Mouse (Mus musculus) stomach, embryonic 15.5 days (tissue): ENCODE measurements around the gene Cldn10. TPM values are rescaled to one million over a fixed set of nuclear protein-coding genes. Genes with fewer than 3 reads are reported as not detected.
A peak's percentile ranks its signal among the peaks of the same experiment; 100 is the strongest.

Experiments used
- ATAC-seq: fragments of 200-750 bp; cut with Nextera tagmentation; 2 replicates; pipeline ENCODE4 v1.8.0; 2017; ENCODE audit warnings: low read depth, moderate number of reproducible peaks, moderate TSS enrichment; ENCODE audit not compliant: insufficient read depth, low FRiP score
- H3K27ac ChIP-seq: fragments of 300-500 bp; sonication (generic); 2 replicates; pipeline ENCODE4 v1.5.1; 2015; ENCODE audit warnings: mild to moderate bottlenecking, inconsistent platforms
- H3K27me3 ChIP-seq: fragments of 300-500 bp; sonication (generic); replicated peaks from 2 replicates; pipeline ENCODE4 v1.6.1; 2015; ENCODE audit warnings: inconsistent platforms
- H3K36me3 ChIP-seq: fragments of 300-500 bp; sonication (generic); 2 replicates; pipeline ENCODE4 v1.6.1; 2015; ENCODE audit warnings: inconsistent platforms
- H3K4me1 ChIP-seq: fragments of 300-500 bp; sonication (generic); 2 replicates; pipeline ENCODE4 v1.6.1; 2015; ENCODE audit warnings: inconsistent platforms
- H3K4me2 ChIP-seq: fragments of 300-500 bp; sonication (generic); 2 replicates; pipeline ENCODE4 v1.6.1; 2015; ENCODE audit warnings: mild to moderate bottlenecking, inconsistent platforms
- H3K4me3 ChIP-seq: fragments of 300-500 bp; sonication (generic); replicated peaks from 2 replicates; pipeline ENCODE4 v1.5.1; 2015; ENCODE audit warnings: inconsistent platforms
- H3K9ac ChIP-seq: fragments of 300-500 bp; sonication (generic); 2 replicates; pipeline ENCODE4 v1.6.1; 2015; ENCODE audit warnings: inconsistent platforms
- H3K9me3 ChIP-seq: fragments of 300-500 bp; sonication (generic); 2 replicates; pipeline ENCODE4 v1.6.1; 2016; ENCODE audit warnings: inconsistent platforms
- WGBS: fragments of 180-500 bp; shearing (Covaris S2); methylation state at CpG from one replicate; pipeline ENCODE4 v1.1.7; 2015; 5-methylcytosine and 5-hydroxymethylcytosine counted together
- polyA plus RNA-seq: library from polyadenylated mRNA; unstranded; fragments of >200 nt; fragmentation: Nextera tagmentation; extraction: Ambion mirVana; gene quantifications from 2 replicates; pipeline ENCODE4 v1.2.1, GENCODE M21; 2015

Cldn10 gene
- polyA plus RNA-seq, 1 experiment from 2014 or later, result 70.1 TPM

DNA sequence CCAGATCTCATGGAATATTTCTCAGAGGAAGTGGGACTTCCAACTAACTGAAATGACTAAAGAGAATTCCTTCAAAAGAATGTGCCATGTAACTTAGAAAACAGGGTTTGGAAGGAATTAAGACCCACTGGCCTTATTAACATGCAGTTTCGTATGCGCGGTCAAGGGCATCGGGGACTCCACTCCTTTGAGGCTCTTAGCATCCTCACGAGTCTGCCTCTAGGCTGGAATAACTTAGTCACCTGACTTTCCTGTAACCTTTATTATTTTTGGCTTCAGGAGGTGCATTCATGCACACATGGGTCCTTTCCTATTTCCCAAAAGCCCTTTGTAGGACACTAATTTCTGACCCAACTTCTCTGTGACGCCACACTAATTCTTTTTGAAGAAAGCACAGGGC lies 45.5 kb downstream of the Cldn10 start:
- H3K36me3 ChIP-seq, result no peaks in the 10 kb centered on the region
- no peak overlapping the region for H3K4me2 ChIP-seq
- no peak overlapping the region for H3K9ac ChIP-seq
- H3K4me1 ChIP-seq, result peaks cover 7% of the 10 kb centered on the region; the same call in 1 of the 2 replicates
- no peak overlapping the region for H3K4me3 ChIP-seq
- H3K9me3 ChIP-seq, result no peaks in the 10 kb centered on the region
- no peak overlapping the region for H3K27ac ChIP-seq
- no peaks in the 10 kb centered on the region for H3K27me3 ChIP-seq
- ATAC-seq, result no peak
- 89% methylated on average over 6 of the region's 6 CpGs for WGBS

DNA sequence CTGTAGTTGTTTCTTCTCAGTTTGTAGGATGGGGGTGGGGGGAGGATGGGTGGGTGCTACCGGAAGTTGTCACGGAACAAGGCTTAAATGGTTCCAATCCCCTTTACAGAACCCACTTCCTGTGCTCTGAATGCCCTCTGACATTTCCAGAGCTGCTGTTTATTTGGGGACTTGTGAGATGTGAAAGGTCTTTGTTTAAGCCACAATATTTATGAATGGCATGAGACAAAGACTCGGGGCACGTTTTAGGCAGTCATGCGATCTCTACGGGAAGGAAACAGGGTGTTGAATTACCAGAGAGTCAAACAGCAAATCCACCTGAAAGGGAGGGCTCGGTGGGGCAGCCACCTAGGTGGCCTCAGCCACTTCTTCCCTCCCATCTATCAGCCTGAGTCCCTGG lies 46.6 kb downstream of the Cldn10 start:
- Histone ChIP-seq H3K4me1 (peaks cover 7% of the 10 kb centered on the region), H3K4me2 (no peak overlapping the region), H3K27me3 (no peaks in the 10 kb centered on the region), H3K27ac (no peak overlapping the region), H3K4me3 (no peak overlapping the region), H3K36me3 (no peaks in the 10 kb centered on the region), H3K9ac (no peak overlapping the region), H3K9me3 (no peaks in the 10 kb centered on the region)
- no peak for ATAC-seq
- WGBS, result 6% methylated on average over 7 of the region's 7 CpGs

DNA sequence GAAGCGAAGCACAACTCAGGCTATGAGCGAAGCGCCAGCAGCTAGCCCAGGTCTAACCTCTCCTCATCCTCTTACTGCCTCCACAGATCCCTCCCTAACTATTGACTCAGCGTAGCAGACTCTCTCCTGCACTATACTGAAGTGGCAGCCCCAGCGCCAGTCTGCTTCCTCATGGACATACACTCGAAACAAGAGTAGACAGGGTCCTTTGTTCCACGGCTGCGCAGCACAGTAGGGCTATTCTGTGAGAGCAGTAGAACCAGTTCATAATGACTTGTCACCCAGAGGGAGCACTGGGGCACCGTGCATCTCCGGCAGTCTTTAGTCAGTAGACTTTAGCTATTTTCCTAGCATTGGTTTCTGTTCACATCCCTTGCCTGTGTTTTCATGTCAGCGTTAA lies 48.4 kb downstream of the Cldn10 start:
- H3K4me2 ChIP-seq, result no peak overlapping the region
- H3K27ac ChIP-seq, result no peak overlapping the region
- H3K27me3 ChIP-seq, result no peaks in the 10 kb centered on the region
- no peaks in the 10 kb centered on the region for H3K9me3 ChIP-seq
- no peaks in the 10 kb centered on the region for H3K36me3 ChIP-seq
- peaks cover 7% of the 10 kb centered on the region for H3K4me1 ChIP-seq
- WGBS, result 81% methylated on average over 11 of the region's 11 CpGs
- H3K4me3 ChIP-seq, result no peak overlapping the region
- no peak for ATAC-seq
- H3K9ac ChIP-seq, result no peak overlapping the region

DNA sequence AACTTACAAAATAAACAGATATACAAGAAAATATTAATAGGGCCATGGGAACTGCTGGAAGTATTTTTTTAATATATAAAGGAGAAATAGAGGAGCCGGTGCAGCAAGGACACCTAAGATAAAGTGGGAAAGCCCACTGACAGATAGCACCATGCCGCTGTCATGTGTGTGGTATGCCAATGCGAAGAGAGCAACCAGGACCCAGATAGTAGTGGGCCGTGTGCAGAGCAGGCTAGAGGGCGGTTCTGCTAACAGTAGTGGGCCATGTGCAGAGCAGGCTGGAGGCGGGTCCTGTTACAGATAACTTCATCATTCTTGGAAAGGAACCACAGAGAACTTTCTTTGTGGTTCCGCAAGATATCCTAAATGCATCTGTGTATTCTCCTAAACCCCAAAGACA lies 49.0 kb downstream of the Cldn10 start:
- H3K4me3 ChIP-seq, result no peak overlapping the region
- no peaks in the 10 kb centered on the region for H3K27me3 ChIP-seq
- H3K4me2 ChIP-seq, result no peak overlapping the region
- 83% methylated on average over 7 of the region's 7 CpGs for WGBS
- H3K9me3 ChIP-seq, result no peaks in the 10 kb centered on the region
- peaks cover 7% of the 10 kb centered on the region for H3K4me1 ChIP-seq
- H3K9ac ChIP-seq, result no peak overlapping the region
- no peaks in the 10 kb centered on the region for H3K36me3 ChIP-seq
- ATAC-seq, result peak; percentile 67; the same call in 1 of the 2 replicates
- H3K27ac ChIP-seq, result no peak overlapping the region

DNA sequence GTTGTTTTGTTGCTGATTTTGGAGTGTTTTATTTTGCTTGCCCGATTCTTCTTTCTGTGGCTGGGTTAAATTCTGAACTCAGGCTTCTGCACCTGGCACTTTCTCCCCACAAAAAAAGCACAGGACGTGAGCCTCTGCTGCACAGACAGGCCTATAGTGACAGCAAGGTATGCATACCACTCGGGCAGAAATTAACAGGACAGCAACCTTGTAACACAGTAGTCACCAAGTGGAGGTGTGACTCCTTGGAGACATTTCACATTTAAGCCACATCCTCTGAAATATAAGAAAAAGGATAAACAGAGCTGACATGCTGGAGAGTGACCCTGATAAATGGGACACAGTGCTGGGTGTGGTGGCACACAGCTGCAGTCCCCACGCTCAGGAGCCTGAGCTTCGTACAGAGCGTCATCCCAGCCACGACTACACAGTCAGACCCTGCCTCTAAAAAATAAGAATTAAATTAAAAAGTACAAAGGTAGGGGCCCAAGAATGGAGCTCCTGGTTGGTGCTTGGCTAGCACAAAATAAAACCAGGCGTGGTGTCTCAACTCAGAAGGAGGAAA lies 50.9 kb downstream of the Cldn10 start:
- no peaks in the 10 kb centered on the region for H3K27me3 ChIP-seq
- 49% methylated on average over 8 of the region's 8 CpGs for WGBS
- H3K4me1 ChIP-seq, result peaks cover 7% of the 10 kb centered on the region
- ATAC-seq, result no peak
- no peak overlapping the region for H3K9ac ChIP-seq
- no peaks in the 10 kb centered on the region for H3K9me3 ChIP-seq
- H3K36me3 ChIP-seq, result no peaks in the 10 kb centered on the region
- H3K4me2 ChIP-seq, result no peak overlapping the region
- peak overlapping the region; percentile 26 for H3K27ac ChIP-seq
- no peak overlapping the region for H3K4me3 ChIP-seq

DNA sequence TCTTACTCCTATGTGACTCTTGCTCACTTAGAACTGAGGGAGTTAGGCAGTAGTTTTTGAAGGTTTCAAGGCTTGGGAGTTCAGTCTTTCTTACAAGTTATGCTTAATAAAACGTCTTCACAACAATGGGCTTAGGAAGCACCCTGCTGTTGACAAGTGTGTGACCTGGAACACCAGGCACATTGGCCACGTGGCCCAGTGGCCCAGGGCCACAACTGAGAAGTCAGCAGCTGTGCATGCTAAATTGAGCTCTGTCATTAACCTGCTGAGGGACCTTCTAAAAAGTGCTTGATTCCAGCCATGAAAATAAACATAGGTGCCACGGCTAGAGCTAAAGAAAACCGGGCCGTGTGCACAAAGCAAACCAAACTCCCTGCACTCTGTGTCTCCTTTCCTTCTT lies 51.7 kb downstream of the Cldn10 start:
- Histone ChIP-seq H3K4me2 (no peak overlapping the region), H3K9me3 (no peaks in the 10 kb centered on the region), H3K27me3 (no peaks in the 10 kb centered on the region), H3K27ac (peak overlapping the region; percentile 37), H3K4me3 (no peak overlapping the region), H3K9ac (no peak overlapping the region), H3K36me3 (no peaks in the 10 kb centered on the region), H3K4me1 (peaks cover 4% of the 10 kb centered on the region)
- no peak for ATAC-seq
- WGBS, result 33% methylated on average over 5 of the region's 5 CpGs

DNA sequence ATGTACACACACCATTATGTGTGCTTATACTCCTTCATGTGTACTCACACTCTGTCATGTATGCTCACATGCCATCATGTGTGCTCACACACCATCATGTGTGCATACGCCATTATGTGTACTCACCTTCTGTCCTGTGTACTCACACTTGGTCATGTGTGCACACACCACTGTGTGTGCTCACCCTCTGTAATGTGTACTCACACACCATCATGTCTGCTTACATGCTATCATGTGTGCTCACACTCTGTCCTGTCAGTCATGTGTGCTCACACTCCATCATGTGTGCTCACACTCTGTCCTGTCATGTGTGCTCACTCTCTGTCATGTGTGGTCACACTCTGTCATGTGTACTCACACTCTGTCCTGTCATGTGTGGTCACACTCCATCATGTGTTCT lies 52.3 kb downstream of the Cldn10 start:
- Histone ChIP-seq H3K36me3 (no peaks in the 10 kb centered on the region), H3K9ac (no peak overlapping the region), H3K27me3 (no peaks in the 10 kb centered on the region), H3K9me3 (no peaks in the 10 kb centered on the region), H3K4me2 (no peak overlapping the region), H3K4me3 (no peak overlapping the region), H3K27ac (peak overlapping the region; percentile 37; the same call in 1 of the 2 replicates), H3K4me1 (peaks cover 2% of the 10 kb centered on the region; the same call in 1 of the 2 replicates)
- ATAC-seq, result no peak
- WGBS, result 94% methylated on average over 1 of the region's 1 CpGs

DNA sequence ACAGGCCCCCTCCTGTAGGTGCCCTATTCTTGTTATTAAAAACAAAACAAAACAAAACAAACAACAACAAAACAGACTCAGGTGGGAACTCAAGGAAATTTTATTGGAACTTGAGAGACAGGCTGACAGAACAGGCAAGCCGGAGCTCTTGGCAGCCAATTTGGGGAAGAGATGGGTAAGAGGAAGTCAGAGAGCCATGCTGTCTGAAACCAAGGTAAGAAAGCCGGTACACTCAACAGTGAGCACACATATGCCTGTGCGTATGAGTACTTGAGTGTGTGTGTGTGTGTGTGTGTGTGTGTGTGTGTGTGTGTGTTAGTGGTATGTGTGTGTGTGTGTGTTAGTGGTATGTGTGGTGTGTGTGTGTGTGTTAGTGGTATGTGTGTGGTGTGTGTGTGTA lies 54.6 kb downstream of the Cldn10 start:
- H3K9ac ChIP-seq, result no peak overlapping the region
- no peak overlapping the region; the same call in 1 of the 2 replicates for H3K27ac ChIP-seq
- H3K36me3 ChIP-seq, result no peaks in the 10 kb centered on the region
- ATAC-seq, result no peak
- no peaks in the 10 kb centered on the region; the same call in 1 of the 2 replicates for H3K4me1 ChIP-seq
- no peak overlapping the region for H3K4me3 ChIP-seq
- 79% methylated on average over 3 of the region's 3 CpGs for WGBS
- no peak overlapping the region for H3K4me2 ChIP-seq
- H3K27me3 ChIP-seq, result no peaks in the 10 kb centered on the region
- no peaks in the 10 kb centered on the region for H3K9me3 ChIP-seq

DNA sequence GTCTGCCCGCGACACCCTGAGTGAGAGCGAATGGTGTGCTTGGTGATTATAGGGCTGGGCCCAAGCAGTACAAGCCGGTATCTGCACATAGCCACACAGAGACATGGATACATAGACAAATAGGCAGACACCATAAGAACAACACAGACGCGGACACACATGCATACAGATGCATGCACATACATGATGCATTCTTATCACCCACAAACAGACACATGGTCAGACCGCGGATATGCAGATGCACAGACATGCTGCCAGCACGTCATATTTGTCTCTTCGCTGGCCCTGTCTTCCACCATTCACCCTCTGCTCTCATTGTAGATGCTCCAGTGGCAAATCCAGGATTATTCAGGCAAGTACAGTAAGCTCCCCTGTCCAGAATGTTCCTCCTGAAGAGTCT lies 59.1 kb downstream of the Cldn10 start:
- no peak overlapping the region for H3K4me3 ChIP-seq
- no peak overlapping the region for H3K27ac ChIP-seq
- no peak overlapping the region for H3K9ac ChIP-seq
- ATAC-seq, result no peak
- H3K4me2 ChIP-seq, result no peak overlapping the region
- 91% methylated on average over 10 of the region's 10 CpGs for WGBS
- H3K4me1 ChIP-seq, result peaks cover 4% of the 10 kb centered on the region; the same call in 1 of the 2 replicates
- no peaks in the 10 kb centered on the region for H3K36me3 ChIP-seq
- H3K9me3 ChIP-seq, result no peaks in the 10 kb centered on the region
- H3K27me3 ChIP-seq, result no peaks in the 10 kb centered on the region

DNA sequence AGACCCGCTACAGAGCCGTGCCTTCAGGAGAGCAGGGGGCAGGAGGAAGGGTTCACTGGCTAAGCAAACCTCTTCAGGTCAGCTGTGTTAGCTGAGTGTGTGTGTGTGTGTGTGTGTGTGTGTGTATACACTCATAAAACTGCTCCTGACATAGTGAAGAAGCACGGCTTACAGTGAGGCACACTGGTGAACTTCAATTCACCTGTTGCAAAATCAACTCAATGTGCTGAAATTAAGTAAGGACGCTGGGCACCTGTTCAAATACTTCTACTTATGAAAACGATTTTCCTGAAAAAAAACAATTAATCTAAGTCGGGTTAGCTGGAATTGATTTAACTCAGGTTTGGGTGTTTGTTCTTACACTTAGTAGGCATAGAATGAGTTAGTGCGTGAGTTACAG lies 60.5 kb downstream of the Cldn10 start:
- WGBS, result 51% methylated on average over 7 of the region's 7 CpGs
- Histone ChIP-seq H3K9me3 (no peaks in the 10 kb centered on the region), H3K27ac (peak overlapping the region; percentile 59; the same call in 1 of the 2 replicates), H3K4me3 (no peak overlapping the region), H3K4me1 (peaks cover 4% of the 10 kb centered on the region; the same call in 1 of the 2 replicates), H3K36me3 (no peaks in the 10 kb centered on the region), H3K4me2 (no peak overlapping the region), H3K27me3 (no peaks in the 10 kb centered on the region), H3K9ac (no peak overlapping the region)
- ATAC-seq, result peak; percentile 7; the same call in 1 of the 2 replicates

DNA sequence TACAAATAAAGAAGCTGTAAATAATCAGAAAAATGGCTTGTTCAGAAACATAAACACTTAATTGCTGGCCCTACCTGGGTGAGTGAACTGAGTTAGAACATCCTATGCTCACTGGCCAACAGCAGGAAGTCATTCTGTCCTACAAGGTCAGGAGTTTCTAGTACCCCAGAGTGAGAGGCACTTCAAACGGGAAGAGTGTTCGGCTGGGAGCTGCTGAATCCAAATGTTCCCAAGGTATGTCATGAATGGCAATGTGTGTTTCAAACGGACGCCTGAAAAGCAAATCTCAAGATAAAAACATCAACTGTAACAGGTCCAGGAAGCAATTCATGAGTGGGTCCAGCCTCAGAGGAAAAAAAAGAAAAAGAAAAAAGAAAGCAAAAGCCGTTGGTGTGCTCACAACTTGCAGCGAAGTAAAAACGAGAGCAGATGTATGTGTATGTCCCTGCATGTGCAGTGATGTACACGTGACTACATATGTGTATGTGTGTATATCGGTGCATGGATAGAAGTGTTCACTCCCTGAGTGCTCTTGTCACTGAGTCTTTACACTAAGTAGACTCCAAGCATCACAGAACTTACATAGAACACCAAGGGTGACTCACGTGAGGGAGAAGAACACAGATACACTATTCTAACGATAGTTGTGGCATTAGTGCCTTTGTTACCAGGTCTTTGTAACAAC lies 62.4 kb downstream of the Cldn10 start:
- Histone ChIP-seq H3K4me2 (no peak overlapping the region), H3K9ac (no peak overlapping the region), H3K4me3 (no peak overlapping the region), H3K4me1 (peaks cover 6% of the 10 kb centered on the region; the same call in 1 of the 2 replicates), H3K36me3 (no peaks in the 10 kb centered on the region), H3K27ac (peak overlapping the region; percentile 68), H3K27me3 (no peaks in the 10 kb centered on the region; the same call in 1 of the 2 replicates), H3K9me3 (no peaks in the 10 kb centered on the region)
- no peak for ATAC-seq
- 71% methylated on average over 11 of the region's 11 CpGs for WGBS

DNA sequence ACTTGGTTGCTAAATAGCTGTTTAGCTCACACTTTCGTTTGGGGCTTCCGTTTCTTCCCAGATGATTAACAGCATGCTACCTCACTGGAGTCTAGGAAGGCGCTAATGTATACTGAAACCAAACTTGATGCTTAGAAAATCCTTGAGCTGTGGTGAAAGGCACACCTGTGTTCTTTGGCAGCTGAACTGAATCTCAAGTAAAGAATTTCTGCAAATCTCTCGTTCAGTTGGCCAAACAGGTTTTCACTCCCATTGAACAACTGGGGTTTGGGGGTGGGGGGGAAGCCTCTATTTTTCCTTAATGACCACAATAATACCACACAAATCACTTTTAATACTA lies 63.0 kb downstream of the Cldn10 start:
- H3K9ac ChIP-seq, result no peak overlapping the region
- WGBS, result 43% methylated on average over 4 of the region's 4 CpGs
- ATAC-seq, result no peak

More for the DNA sequence above, 63.0 kb downstream of the Cldn10 start:
- H3K9me3 ChIP-seq, result no peaks in the 10 kb centered on the region
- H3K4me1 ChIP-seq, result peaks cover 8% of the 10 kb centered on the region; the same call in 1 of the 2 replicates
- H3K27ac ChIP-seq, result peak overlapping the region; percentile 68
- H3K27me3 ChIP-seq, result no peaks in the 10 kb centered on the region; the same call in 1 of the 2 replicates
- H3K36me3 ChIP-seq, result no peaks in the 10 kb centered on the region
- no peak overlapping the region for H3K4me3 ChIP-seq
- H3K4me2 ChIP-seq, result no peak overlapping the region
